Mouse (Mus musculus) hindbrain, embryonic 10.5 days (tissue): ENCODE data around the gene Clk2. TPM values are rescaled to one million over a fixed set of nuclear protein-coding genes. Genes with fewer than 3 reads are reported as not detected.

ENCODE experiments used
- DNase-seq: peaks from one replicate; pipeline ENCODE4 v3.0.0-alpha.2; 2017; ENCODE audit warnings: low spot score
- H3K27ac ChIP-seq: fragments of 300-500 bp; sonication (generic); 2 replicates; pipeline ENCODE4 v1.5.1; 2016; ENCODE audit warnings: mild to moderate bottlenecking, moderate library complexity
- H3K27me3 ChIP-seq: fragments of 300-500 bp; sonication (generic); 2 replicates; pipeline ENCODE4 v1.6.1; 2016; ENCODE audit warnings: mild to moderate bottlenecking; ENCODE audit not compliant: poor library complexity, insufficient read depth, severe bottlenecking
- H3K36me3 ChIP-seq: fragments of 300-500 bp; sonication (generic); 2 replicates; pipeline ENCODE4 v1.6.1; 2016; ENCODE audit warnings: mild to moderate bottlenecking, moderate library complexity
- H3K4me1 ChIP-seq: fragments of 300-500 bp; sonication (generic); replicated peaks from 2 replicates; pipeline ENCODE4 v1.6.1; 2016; ENCODE audit warnings: mild to moderate bottlenecking
- H3K4me3 ChIP-seq: fragments of 300-500 bp; sonication (generic); 2 replicates; pipeline ENCODE4 v1.5.1; 2016; ENCODE audit warnings: mild to moderate bottlenecking, moderate library complexity
- H3K9me3 ChIP-seq: fragments of 300-500 bp; sonication (generic); 2 replicates; pipeline ENCODE4 v1.6.1; 2016; ENCODE audit warnings: mild to moderate bottlenecking, moderate library complexity
- WGBS: fragments of 180-500 bp; shearing (Covaris S2); methylation state at CpG from one replicate; pipeline ENCODE4 v1.1.7; 2016; 5-methylcytosine and 5-hydroxymethylcytosine counted together
- polyA plus RNA-seq: library from polyadenylated mRNA; unstranded; fragments of >200 nt; fragmentation: Nextera tagmentation; extraction: Ambion mirVana; gene quantifications from 2 replicates; pipeline ENCODE4 v1.2.1, GENCODE M21; 2016

The Clk2 gene
- 34.8 and 35.3 TPM in 2 replicates for polyA plus RNA-seq

DNA sequence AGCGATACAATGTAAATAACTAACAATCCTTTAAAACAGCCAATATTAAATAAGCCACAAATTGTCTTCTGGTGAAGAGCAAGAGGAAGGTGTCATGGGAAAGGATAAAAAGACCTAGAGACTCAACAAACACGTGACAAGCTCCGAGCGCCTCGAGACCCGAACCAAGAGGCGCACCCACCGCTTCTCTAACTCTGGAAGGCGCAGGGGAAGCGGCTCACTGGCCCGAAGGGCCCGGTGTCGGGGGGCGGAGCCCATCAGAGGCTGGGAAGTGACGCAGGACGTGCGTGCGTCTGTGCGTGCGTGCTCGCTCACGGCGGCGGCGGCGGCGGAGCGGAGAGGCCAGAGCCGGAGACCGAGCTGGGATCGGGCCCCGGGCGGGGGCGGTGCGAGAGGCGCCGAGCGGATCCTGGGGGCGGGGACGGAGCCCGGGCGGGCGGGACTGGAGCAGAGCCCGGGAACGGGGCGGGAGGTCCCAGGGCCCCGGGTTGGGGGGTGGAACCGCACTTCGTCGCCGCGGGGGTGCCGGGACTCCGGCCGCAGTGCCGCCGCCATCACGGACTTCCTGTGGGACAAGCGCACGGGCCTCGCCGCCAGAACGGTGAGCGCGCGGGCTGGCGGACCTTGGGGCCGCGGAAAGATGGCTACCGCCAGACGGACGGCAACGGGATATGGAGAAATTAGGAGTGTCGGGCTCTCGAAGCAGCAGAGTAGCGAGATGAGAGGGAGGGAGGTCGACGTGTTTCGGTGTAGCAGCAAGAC, at the start of gene Clk2:
Clk2 (plus strand) TSS at position 290 of the 762 bp plus-strand sequence.
- H3K36me3 ChIP-seq: peaks cover 37% of the 10 kb centered on the region
- peaks cover 37% of the 10 kb centered on the region for H3K4me1 ChIP-seq
- peak within 1 kb of the TSS; percentile 99 for H3K27ac ChIP-seq
- peak; percentile 96 for DNase-seq
- H3K9me3 ChIP-seq: no peaks in the 10 kb centered on the region
- H3K4me3 ChIP-seq: peak within 1 kb of the TSS; percentile 99
- H3K27me3 ChIP-seq: no peaks in the 10 kb centered on the region; the same call in 1 of the 2 replicates
- under 1% methylated on average over 79 of the region's 79 CpGs for WGBS

- Histone ChIP-seq H3K27ac (no peak overlapping the region), H3K36me3 (no peaks in the 10 kb centered on the region), H3K4me1 (no peaks in the 10 kb centered on the region), H3K27me3 (no peaks in the 10 kb centered on the region), H3K9me3 (peaks cover 4% of the 10 kb centered on the region; the same call in 1 of the 2 replicates), H3K4me3 (no peak overlapping the region)
- no peak for DNase-seq
- 11% methylated on average over 2 of the region's 2 CpGs for WGBS
These were observed 49.1 kb upstream of the Clk2 start for GRCm38 (mm10) chr3:89115522-89115921.

- no peaks in the 10 kb centered on the region for H3K27me3 ChIP-seq
- no peaks in the 10 kb centered on the region for H3K4me1 ChIP-seq
- no peak overlapping the region for H3K27ac ChIP-seq
- DNase-seq: no peak
- no peak overlapping the region for H3K4me3 ChIP-seq
- 82% methylated on average over 2 of the region's 2 CpGs for WGBS
- H3K36me3 ChIP-seq: no peaks in the 10 kb centered on the region
- no peaks in the 10 kb centered on the region for H3K9me3 ChIP-seq
These were observed 41.3 kb upstream of the Clk2 start for GRCm38 (mm10) chr3:89123313-89123712.

DNA sequence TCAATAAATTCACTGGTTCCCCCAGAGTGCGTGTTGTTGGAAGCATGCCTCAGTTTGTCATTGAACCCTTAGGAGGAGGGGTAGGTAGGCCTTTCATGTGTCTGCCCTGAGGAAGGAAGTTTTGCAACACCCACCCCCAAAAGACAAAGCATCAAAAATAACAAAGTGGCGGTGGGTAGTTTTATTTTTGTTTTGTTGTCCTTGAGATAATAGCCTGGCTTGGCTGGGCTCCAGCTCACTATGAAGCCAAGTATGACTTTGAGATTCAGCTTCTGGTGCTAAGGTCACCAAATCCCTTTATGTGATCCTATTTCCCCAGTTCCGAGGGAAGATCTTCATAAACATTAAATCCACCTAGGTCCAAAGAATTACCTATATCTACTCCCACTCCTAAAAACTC, 40.4 kb upstream of the Clk2 start:
- no peak overlapping the region for H3K4me3 ChIP-seq

DNA sequence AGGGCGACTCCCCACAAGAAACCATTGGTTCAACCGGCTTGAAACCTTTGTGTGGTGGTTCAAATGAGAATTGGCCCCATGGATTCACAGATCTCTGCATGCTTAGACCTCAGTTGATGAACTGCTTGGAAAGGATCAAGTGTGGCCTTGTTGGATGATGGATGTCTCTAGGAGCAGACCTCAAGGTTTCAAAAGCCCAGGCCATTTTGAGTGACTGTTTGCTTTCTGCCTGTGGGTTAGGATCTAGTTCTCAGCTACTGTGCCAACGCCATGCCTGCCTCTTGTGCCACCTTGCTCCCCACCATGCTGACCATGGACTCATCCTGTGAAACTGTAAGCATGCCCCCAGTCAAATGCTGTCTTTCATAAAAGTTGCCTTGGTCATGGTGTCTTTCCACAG, 38.6 kb upstream of the Clk2 start:
- Histone ChIP-seq H3K27ac (no peak overlapping the region), H3K27me3 (0 out of 2 replicates have a peak, but pooled peaks cover 2% of the 10 kb centered on the region), H3K9me3 (no peaks in the 10 kb centered on the region), H3K4me3 (no peak overlapping the region), H3K4me1 (0 out of 2 replicates have a peak, but pooled peaks cover 3% of the 10 kb centered on the region), H3K36me3 (no peaks in the 10 kb centered on the region)
- 91% methylated on average over 3 of the region's 3 CpGs for WGBS
- no peak for DNase-seq

More for the DNA sequence above, 40.4 kb upstream of the Clk2 start:
- H3K27ac ChIP-seq: no peak overlapping the region
- H3K36me3 ChIP-seq: no peaks in the 10 kb centered on the region
- 0 out of 2 replicates have a peak, but pooled peaks cover 3% of the 10 kb centered on the region for H3K4me1 ChIP-seq
- 90% methylated on average over 3 of the region's 3 CpGs for WGBS
- H3K27me3 ChIP-seq: no peaks in the 10 kb centered on the region
- no peak for DNase-seq
- no peaks in the 10 kb centered on the region for H3K9me3 ChIP-seq

DNA sequence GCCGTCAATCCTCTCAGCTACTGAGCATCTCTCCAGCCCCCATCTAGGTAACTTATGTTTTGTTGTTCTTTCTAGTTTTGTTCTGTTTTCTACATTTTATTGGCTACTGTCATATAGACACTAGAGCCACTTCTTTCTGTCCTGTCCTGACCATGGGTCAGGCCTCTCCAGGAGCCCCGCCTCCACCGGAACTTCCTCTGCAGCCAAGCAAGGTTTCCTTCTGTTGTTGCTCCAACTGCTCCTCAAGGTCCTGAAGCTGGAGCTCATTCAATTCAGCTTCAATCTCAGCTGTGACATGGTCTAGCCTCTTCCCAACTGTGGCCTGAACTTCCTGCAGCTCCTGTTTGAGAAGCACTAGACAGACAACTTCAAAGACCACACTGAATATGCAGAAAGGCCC, 34.7 kb upstream of the Clk2 start:
- H3K27ac ChIP-seq: no peak overlapping the region
- H3K9me3 ChIP-seq: no peaks in the 10 kb centered on the region
- no peak for DNase-seq
- no peaks in the 10 kb centered on the region for H3K36me3 ChIP-seq
- peaks cover 22% of the 10 kb centered on the region; the same call in 1 of the 2 replicates for H3K27me3 ChIP-seq
- no peak overlapping the region for H3K4me3 ChIP-seq
- 92% methylated on average over 3 of the region's 3 CpGs for WGBS
- peaks cover 12% of the 10 kb centered on the region for H3K4me1 ChIP-seq

GRCm38 (mm10) chr3:89131816-89132215, 32.8 kb upstream of the Clk2 start:
- H3K4me3 ChIP-seq: peak overlapping the region; percentile 49
- DNase-seq: no peak
- H3K4me1 ChIP-seq: peaks cover 16% of the 10 kb centered on the region

DNA sequence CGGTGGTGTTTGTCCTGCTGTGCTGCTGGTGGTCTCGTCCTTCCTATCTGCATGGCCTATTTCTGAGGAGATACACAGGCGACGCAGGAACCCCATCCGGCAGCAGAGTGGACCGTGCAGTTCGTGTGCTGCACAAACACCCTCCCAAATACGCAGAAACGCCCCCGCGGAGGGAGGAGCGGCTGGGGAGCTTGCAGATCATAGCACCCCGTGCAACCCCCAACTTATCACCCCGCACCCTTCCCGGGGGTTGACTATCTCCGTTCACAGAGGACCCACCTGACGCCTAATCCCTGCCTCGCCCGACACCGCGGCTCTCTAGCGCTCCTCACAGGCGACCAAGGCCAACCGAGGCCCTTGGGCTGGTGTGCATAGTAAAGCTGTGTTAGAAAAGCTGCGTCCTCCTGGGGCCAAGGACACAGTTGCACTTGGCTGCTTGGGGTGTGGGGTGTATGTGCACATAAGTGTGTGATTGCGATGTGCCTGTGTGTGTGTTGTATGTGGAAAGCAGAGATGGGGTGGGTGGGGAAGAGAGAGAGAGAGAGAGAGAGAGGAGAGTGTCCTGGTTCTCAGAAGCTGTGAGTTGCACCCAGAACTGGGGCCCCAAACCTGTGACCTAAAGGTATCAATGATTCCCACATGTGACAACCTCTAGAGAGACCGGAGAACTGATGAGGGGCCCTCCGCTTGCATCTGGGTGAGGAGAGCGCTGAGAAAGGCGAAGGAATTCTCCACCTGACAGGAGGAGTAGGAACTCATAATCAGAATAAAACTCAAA, 32.1 kb upstream of the Clk2 start:
- Histone ChIP-seq H3K27me3 (peaks cover 26% of the 10 kb centered on the region; the same call in 1 of the 2 replicates), H3K4me1 (peaks cover 16% of the 10 kb centered on the region), H3K4me3 (peak overlapping the region; percentile 49), H3K27ac (peak overlapping the region; percentile 60), H3K9me3 (no peaks in the 10 kb centered on the region), H3K36me3 (no peaks in the 10 kb centered on the region)
- 16% methylated on average over 30 of the region's 30 CpGs for WGBS
- DNase-seq: peak; percentile 29

More at GRCm38 (mm10) chr3:89131816-89132215, 32.8 kb upstream of the Clk2 start:
- 41% methylated on average over 4 of the region's 4 CpGs for WGBS
- H3K9me3 ChIP-seq: no peaks in the 10 kb centered on the region
- H3K36me3 ChIP-seq: no peaks in the 10 kb centered on the region
- peaks cover 26% of the 10 kb centered on the region; the same call in 1 of the 2 replicates for H3K27me3 ChIP-seq
- H3K27ac ChIP-seq: peak overlapping the region; percentile 60; the same call in 1 of the 2 replicates

DNA sequence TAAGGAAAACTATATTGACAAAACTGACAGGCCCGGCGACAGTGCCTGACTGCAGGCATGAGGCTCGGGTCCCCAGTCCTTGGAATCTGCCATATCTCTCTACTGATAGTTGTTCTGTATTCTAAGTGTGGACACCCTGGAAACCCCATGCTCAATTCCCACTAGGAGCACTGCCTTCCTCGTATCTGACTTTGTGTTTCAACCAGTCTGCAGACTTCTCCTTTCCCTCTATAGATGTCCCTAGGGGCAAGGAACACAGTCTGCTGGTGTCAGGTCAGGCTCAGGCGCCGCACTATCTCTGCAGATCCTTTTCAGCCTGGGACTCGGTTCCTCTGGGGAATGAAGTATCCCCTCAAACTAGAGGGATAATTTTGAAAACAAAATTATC, 31.5 kb upstream of the Clk2 start:
- DNase-seq: no peak
- WGBS: 81% methylated on average over 7 of the region's 7 CpGs
- Histone ChIP-seq H3K36me3 (no peaks in the 10 kb centered on the region), H3K27me3 (peaks cover 26% of the 10 kb centered on the region; the same call in 1 of the 2 replicates), H3K4me3 (no peak overlapping the region), H3K4me1 (peaks cover 16% of the 10 kb centered on the region), H3K9me3 (no peaks in the 10 kb centered on the region), H3K27ac (no peak overlapping the region)

- WGBS: 97% methylated on average over 1 of the region's 1 CpGs
- no peaks in the 10 kb centered on the region for H3K36me3 ChIP-seq
- peaks cover 16% of the 10 kb centered on the region for H3K4me1 ChIP-seq
- H3K4me3 ChIP-seq: no peak overlapping the region
- H3K27ac ChIP-seq: no peak overlapping the region
- no peak for DNase-seq
- no peaks in the 10 kb centered on the region for H3K9me3 ChIP-seq
- H3K27me3 ChIP-seq: peaks cover 26% of the 10 kb centered on the region; the same call in 1 of the 2 replicates
These were observed 30.8 kb upstream of the Clk2 start for GRCm38 (mm10) chr3:89133752-89134151.

DNA sequence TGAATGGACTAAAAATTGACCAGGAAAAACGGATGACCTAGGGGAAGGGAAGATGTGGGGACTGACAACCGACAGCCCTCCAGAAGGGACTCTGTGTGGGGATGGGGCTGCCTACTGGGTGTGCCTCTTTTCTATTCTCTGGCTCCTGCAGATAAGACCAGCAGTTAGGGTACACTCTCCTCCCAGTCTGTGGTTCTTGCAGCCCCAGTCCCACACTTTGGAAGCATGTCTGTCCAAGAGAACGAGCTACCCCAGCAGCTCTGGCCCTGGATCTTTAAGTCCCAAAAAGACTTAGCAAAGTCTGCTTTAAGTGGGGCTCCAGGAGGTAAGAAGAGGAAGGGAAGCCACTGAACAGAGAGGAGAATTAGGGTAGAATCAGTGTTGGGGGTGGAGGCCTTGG, 28.6 kb upstream of the Clk2 start, which contains the start of gene Pklr:
Pklr (plus strand) TSS at position 185 of the 400 bp plus-strand sequence.
- DNase-seq: no peak
- 61% methylated on average over 3 of the region's 3 CpGs for WGBS
- no peaks in the 10 kb centered on the region for H3K9me3 ChIP-seq
- peaks cover 14% of the 10 kb centered on the region for H3K4me1 ChIP-seq
- peaks cover 24% of the 10 kb centered on the region; the same call in 1 of the 2 replicates for H3K27me3 ChIP-seq
- peak within 1 kb of the TSS; percentile 62 for H3K27ac ChIP-seq
- H3K4me3 ChIP-seq: peak within 1 kb of the TSS; percentile 28
- no peaks in the 10 kb centered on the region for H3K36me3 ChIP-seq

- Histone ChIP-seq H3K27me3 (peaks cover 24% of the 10 kb centered on the region; the same call in 1 of the 2 replicates), H3K4me1 (peaks cover 14% of the 10 kb centered on the region), H3K27ac (peak overlapping the region; percentile 62), H3K36me3 (no peaks in the 10 kb centered on the region), H3K4me3 (peak overlapping the region; percentile 28), H3K9me3 (no peaks in the 10 kb centered on the region)
- 43% methylated on average over 9 of the region's 9 CpGs for WGBS
- DNase-seq: no peak
These were observed 28.2 kb upstream of the Clk2 start for GRCm38 (mm10) chr3:89136365-89136764.
